Comparison of ENCODE assay signal across 9 mouse cellular contexts in the genomic region with DNA sequence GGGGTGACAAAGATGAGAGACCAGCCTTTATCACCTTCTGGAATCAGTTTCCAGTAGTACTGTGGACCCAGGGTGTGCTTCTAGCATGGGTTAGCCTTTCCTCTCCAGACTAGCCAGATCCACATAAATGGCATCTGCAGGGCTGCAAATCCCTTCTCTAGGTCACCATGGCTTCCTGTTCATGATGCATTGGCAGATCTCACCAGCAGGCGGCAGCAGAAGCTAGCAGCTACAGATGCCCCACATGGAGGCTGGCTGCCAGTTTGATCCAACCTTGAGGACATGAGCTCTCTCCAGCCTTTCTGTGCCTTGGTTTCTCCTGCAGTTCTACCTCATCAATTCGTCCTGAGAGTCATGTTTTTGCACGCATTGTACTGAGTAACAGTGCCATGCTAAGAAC. TPM values are rescaled to one million over a fixed set of nuclear protein-coding genes. Genes with fewer than 3 reads are reported as not detected.
A peak's percentile ranks its signal among the peaks of the same experiment; 100 is the strongest.
DNase-seq lines count a peak whose midpoint lies in the region; ATAC-seq and TF ChIP-seq lines count a peak whose summit lies in the region.
"Had no signal": no experiment of that assay in that cellular context is flagged by ENCODE, and none has a peak within 500 bp of the region (broad histone marks: within the 10 kb centered on the region; RNA-seq: fewer than 3 reads in every experiment).

No protein-coding gene starts in this region.

- no peak overlapping the region for H3K4me3 ChIP-seq in hindbrain, embryonic 11.5 days (ENCODE audit: low read depth, low read length)
- no peak overlapping the region for H3K4me3 ChIP-seq in hindbrain, embryonic 13.5 days
- no peak overlapping the region for H3K4me3 ChIP-seq in limb, embryonic 10.5 days
- no peak overlapping the region for H3K4me3 ChIP-seq in neural tube, embryonic 11.5 days (ENCODE audit: low read depth, low read length)
- H3K4me3 ChIP-seq in thymus, adult 2 months (ENCODE audit: control insufficient read depth, insufficient read depth, low read length) = no peak overlapping the region
- H3K4me3 ChIP-seq: myocyte had no signal

- H3K4me1 ChIP-seq in hindbrain, embryonic 11.5 days (replicated peaks; ENCODE audit: control insufficient read depth, insufficient read depth, low read length) = no peaks in the 10 kb centered on the region
- H3K4me1 ChIP-seq in hindbrain, embryonic 13.5 days (replicated peaks) = peaks cover 4% of the 10 kb centered on the region; the same call in 1 of the 2 replicates
- H3K4me1 ChIP-seq in limb, embryonic 10.5 days = no peaks in the 10 kb centered on the region
- no peaks in the 10 kb centered on the region for H3K4me1 ChIP-seq in neural tube, embryonic 11.5 days (ENCODE audit: control insufficient read depth, insufficient read depth, low read length)
- no peaks in the 10 kb centered on the region for H3K4me1 ChIP-seq in thymus, adult 2 months (replicated peaks; ENCODE audit: control insufficient read depth, insufficient read depth, low read length)

- no peaks in the 10 kb centered on the region for H3K36me3 ChIP-seq in hindbrain, embryonic 11.5 days (ENCODE audit: control insufficient read depth, insufficient read depth, low read length)
- no peaks in the 10 kb centered on the region for H3K36me3 ChIP-seq in hindbrain, embryonic 13.5 days
- H3K36me3 ChIP-seq in limb, embryonic 10.5 days = no peaks in the 10 kb centered on the region
- H3K36me3 ChIP-seq in neural tube, embryonic 11.5 days (ENCODE audit: control insufficient read depth, insufficient read depth, low read length) = no peaks in the 10 kb centered on the region
- H3K36me3 ChIP-seq in thymus, adult 2 months (ENCODE audit: control insufficient read depth, insufficient read depth, low read length) = no peaks in the 10 kb centered on the region

- no peak overlapping the region for H3K9ac ChIP-seq in hindbrain, embryonic 11.5 days (ENCODE audit: low read depth, low read length)
- no peak overlapping the region for H3K9ac ChIP-seq in hindbrain, embryonic 13.5 days
- no peak overlapping the region for H3K9ac ChIP-seq in neural tube, embryonic 11.5 days (ENCODE audit: low read length)

- no peaks in the 10 kb centered on the region for H3K27me3 ChIP-seq in hindbrain, embryonic 11.5 days (ENCODE audit: control insufficient read depth, insufficient read depth, low read length)
- H3K27me3 ChIP-seq in hindbrain, embryonic 13.5 days = 0 out of 2 replicates have a peak, but pooled peaks cover 2% of the 10 kb centered on the region
- H3K27me3 ChIP-seq in limb, embryonic 10.5 days (ENCODE audit: low read depth, poor library complexity, severe bottlenecking) = no peaks in the 10 kb centered on the region
- H3K27me3 ChIP-seq in neural tube, embryonic 11.5 days (ENCODE audit: control insufficient read depth, insufficient read depth, low read length) = no peaks in the 10 kb centered on the region
- H3K27me3 ChIP-seq in thymus, adult 2 months (ENCODE audit: control insufficient read depth, insufficient read depth, low read length) = no peaks in the 10 kb centered on the region

- WGBS in hindbrain, embryonic 11.5 days = 26% methylated on average over 3 of the region's 3 CpGs
- WGBS in hindbrain, embryonic 13.5 days = 22% methylated on average over 3 of the region's 3 CpGs
- WGBS in limb, embryonic 10.5 days = 39% methylated on average over 3 of the region's 3 CpGs
- 30% methylated on average over 3 of the region's 3 CpGs for WGBS in neural tube, embryonic 11.5 days
- WGBS in thymus, adult 2 months = 61% methylated on average over 3 of the region's 3 CpGs

- peak; percentile 84 for DNase-seq in hindbrain, embryonic 11.5 days (ENCODE audit: low spot score)
- DNase-seq in c-Kit-positive CD71-negative TER-119-negative erythroid progenitor cells, embryonic 14.5 days (ENCODE audit: low read depth) = peak; percentile 35
- DNase-seq in kidney, adult 8-10 months = peak; percentile 52 to 86
- peak; percentile 80 for DNase-seq in limb, embryonic 10.5 days (ENCODE audit: low spot score)
- DNase-seq in neural tube, embryonic 11.5 days (ENCODE audit: low spot score) = peak; percentile 82
- peak; percentile 60 for DNase-seq in thymus, adult 2 months

- no peak for ATAC-seq in hindbrain, embryonic 11.5 days (ENCODE audit: low FRiP score)
- ATAC-seq in hindbrain, embryonic 13.5 days (ENCODE audit: low FRiP score) = no peak
- ATAC-seq in frontal cortex, adult (ENCODE audit: low TSS enrichment) = peak; percentile 90
- no peak for ATAC-seq in neural tube, embryonic 11.5 days (ENCODE audit: insufficient read depth, low FRiP score, low TSS enrichment)

- H3K4me2 ChIP-seq in hindbrain, embryonic 11.5 days (replicated peaks; ENCODE audit: low read depth, low read length) = no peak overlapping the region
- no peak overlapping the region for H3K4me2 ChIP-seq in hindbrain, embryonic 13.5 days
- no peak overlapping the region for H3K4me2 ChIP-seq in neural tube, embryonic 11.5 days (ENCODE audit: low read depth)

- no peak overlapping the region for H3K27ac ChIP-seq in hindbrain, embryonic 11.5 days (ENCODE audit: low read depth, low read length)
- no peak overlapping the region for H3K27ac ChIP-seq in hindbrain, embryonic 13.5 days
- H3K27ac ChIP-seq in limb, embryonic 10.5 days = no peak overlapping the region
- H3K27ac ChIP-seq in neural tube, embryonic 11.5 days (ENCODE audit: low read depth, low read length) = no peak overlapping the region
- H3K27ac ChIP-seq in thymus, adult 2 months (ENCODE audit: control insufficient read depth, insufficient read depth, low read length) = no peak overlapping the region

- peak; percentile 66; the same call in 1 of the 2 replicates for TF ChIP-seq CTCF in thymus, adult 2 months (IDR thresholded peaks at IDR 0.05; ENCODE audit: borderline replicate concordance, control insufficient read depth, extremely low read depth, insufficient read depth, low read length, poor library complexity)

- no peak for TF ChIP-seq POLR2A in thymus, adult 2 months (IDR thresholded peaks at IDR 0.05; ENCODE audit: control insufficient read depth, extremely low read depth, insufficient read depth, low read length, poor library complexity)

- H3K9me3 ChIP-seq in hindbrain, embryonic 11.5 days (ENCODE audit: control insufficient read depth, low read length) = no peaks in the 10 kb centered on the region
- H3K9me3 ChIP-seq in hindbrain, embryonic 13.5 days = no peaks in the 10 kb centered on the region
- H3K9me3 ChIP-seq in limb, embryonic 10.5 days (replicated peaks) = no peaks in the 10 kb centered on the region
- H3K9me3 ChIP-seq in neural tube, embryonic 11.5 days (ENCODE audit: control insufficient read depth, low read length) = no peaks in the 10 kb centered on the region

RNA-seq across cellular contexts. Expression of a gene that starts 13.6 kb away (rescaled TPM):
- polyA plus RNA-seq in hindbrain, embryonic 11.5 days (2014; fragmentation: Nextera tagmentation; extraction: Ambion mirVana) = 48.7 and 57.8 TPM in 2 replicates
- polyA plus RNA-seq in hindbrain, embryonic 13.5 days (2015; fragmentation: Nextera tagmentation; extraction: Ambion mirVana) = 66.7 and 67.4 TPM in 2 replicates
- polyA plus RNA-seq in limb, embryonic 10.5 days (2016; fragmentation: Nextera tagmentation; extraction: Ambion mirVana) = 28.6 and 29.7 TPM in 2 replicates
- polyA plus RNA-seq in neural tube, embryonic 11.5 days (2014; fragmentation: Nextera tagmentation; extraction: Ambion mirVana) = 188 and 194 TPM in 2 replicates
- 2.3 and 3.4 TPM in 2 replicates for polyA plus RNA-seq in thymus, adult 2 months (2012; rRNA removed)
